Mouse (Mus musculus) thymus, adult 2 months (tissue): ENCODE data around the gene Rbm33. TPM values are rescaled to one million over a fixed set of nuclear protein-coding genes. Genes with fewer than 3 reads are reported as not detected.

Experiments used
- DNase-seq: peaks from one replicate; pipeline ENCODE4 v3.0.0; 2021
- H3K27ac ChIP-seq: fragments of 200-500 bp; 2 replicates; pipeline ENCODE4 v1.5.1; 2012; ENCODE audit warnings: low read length, control low read depth; ENCODE audit not compliant: control insufficient read depth, insufficient read depth
- H3K27me3 ChIP-seq: fragments of 200-500 bp; 2 replicates; pipeline ENCODE4 v1.6.1; 2012; ENCODE audit warnings: mild to moderate bottlenecking, low read length, moderate library complexity, mixed read lengths; ENCODE audit not compliant: control insufficient read depth, insufficient read depth
- H3K36me3 ChIP-seq: fragments of 200-500 bp; 2 replicates; pipeline ENCODE4 v1.6.1; 2012; ENCODE audit warnings: mild to moderate bottlenecking, low read length, moderate library complexity; ENCODE audit not compliant: control insufficient read depth, insufficient read depth
- H3K4me1 ChIP-seq: fragments of 200-500 bp; replicated peaks from 2 replicates; pipeline ENCODE4 v1.6.1; 2012; ENCODE audit warnings: low read length; ENCODE audit not compliant: control insufficient read depth, insufficient read depth
- H3K4me3 ChIP-seq: fragments of 200-500 bp; 2 replicates; pipeline ENCODE4 v1.5.1; 2012; ENCODE audit warnings: mild to moderate bottlenecking, low read length, control low read depth, moderate library complexity; ENCODE audit not compliant: control insufficient read depth, insufficient read depth
- CTCF ChIP-seq: fragments of 200-500 bp; IDR thresholded peaks from 2 replicates; pipeline ENCODE4 v1.5.1; 2012; ENCODE audit warnings: mild to moderate bottlenecking, control low read depth, low read length, moderate library complexity, borderline replicate concordance; ENCODE audit not compliant: control insufficient read depth, poor library complexity, insufficient read depth; ENCODE audit errors: extremely low read depth
- POLR2A ChIP-seq: fragments of 200-500 bp; IDR thresholded peaks from 2 replicates; pipeline ENCODE4 v1.6.1; 2012; ENCODE audit warnings: mild to moderate bottlenecking, low read length, control low read depth, moderate library complexity; ENCODE audit not compliant: control insufficient read depth, poor library complexity, insufficient read depth; ENCODE audit errors: extremely low read depth
- WGBS: fragments of 180-500 bp; shearing (Covaris S2); methylation state at CpG from one replicate; pipeline ENCODE4 v1.1.7; 2018; 5-methylcytosine and 5-hydroxymethylcytosine counted together
- polyA plus RNA-seq: library from polyadenylated mRNA; depleted of rRNA; stranded (reverse); fragments of >200 nt; gene quantifications from 2 replicates; pipeline ENCODE4 v1.2.3, GENCODE M21; 2012

Rbm33 gene
- polyA plus RNA-seq, 1 experiment: 80.9 TPM

DNA sequence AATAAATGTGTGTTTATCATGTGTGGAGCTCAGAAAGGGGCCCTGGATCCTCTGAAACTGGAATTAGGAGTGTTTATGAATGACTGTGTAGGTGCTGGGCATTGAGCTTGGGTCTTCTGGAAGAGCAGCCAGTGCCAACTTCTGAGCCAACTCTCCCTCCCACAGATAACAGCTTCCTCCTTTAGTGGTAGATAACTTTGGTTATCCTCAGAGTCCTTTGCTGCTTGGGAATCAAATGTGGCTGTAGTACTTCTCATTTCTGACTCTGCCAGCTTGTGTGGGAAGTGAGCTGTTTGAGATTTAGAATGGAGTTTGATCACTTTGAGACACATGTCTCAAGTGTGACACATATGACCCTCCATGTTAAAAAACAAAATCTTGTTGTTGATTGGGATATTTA is 38.7 kb downstream of the Rbm33 start:
- Histone ChIP-seq H3K27me3 (no peaks in the 10 kb centered on the region), H3K4me3 (no peak overlapping the region), H3K36me3 (peaks cover 67% of the 10 kb centered on the region), H3K27ac (no peak overlapping the region), H3K4me1 (no peaks in the 10 kb centered on the region)
- TF ChIP-seq POLR2A (no peak), CTCF (no peak)
- DNase-seq: no peak

DNA sequence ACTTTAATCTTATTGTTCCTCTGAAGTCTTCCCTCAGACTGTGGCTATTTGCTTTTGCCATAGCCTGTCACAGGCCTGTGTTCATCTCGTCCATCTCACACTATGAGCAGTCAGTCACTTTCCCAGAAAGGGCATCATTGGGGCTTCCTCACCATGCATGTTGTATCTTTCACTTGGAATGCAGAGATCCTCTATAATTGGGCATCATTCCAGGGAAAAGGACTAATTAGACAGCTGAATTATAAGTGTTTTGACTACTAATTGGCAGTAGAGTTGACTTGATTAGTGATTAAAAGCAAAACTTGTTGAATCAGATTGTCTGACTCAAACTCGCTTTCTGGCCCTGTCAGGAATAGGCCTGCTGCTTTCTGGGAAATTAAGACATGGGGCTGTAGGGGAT is 43.8 kb downstream of the Rbm33 start:
- no peak overlapping the region for H3K27ac ChIP-seq
- no peak for DNase-seq
- H3K36me3 ChIP-seq: peaks cover 83% of the 10 kb centered on the region
- no peak for TF ChIP-seq POLR2A
- no peak for TF ChIP-seq CTCF
- WGBS: 95% methylated on average over 2 of the region's 2 CpGs
- H3K4me3 ChIP-seq: no peak overlapping the region
- no peaks in the 10 kb centered on the region for H3K27me3 ChIP-seq
- H3K4me1 ChIP-seq: no peaks in the 10 kb centered on the region

DNA sequence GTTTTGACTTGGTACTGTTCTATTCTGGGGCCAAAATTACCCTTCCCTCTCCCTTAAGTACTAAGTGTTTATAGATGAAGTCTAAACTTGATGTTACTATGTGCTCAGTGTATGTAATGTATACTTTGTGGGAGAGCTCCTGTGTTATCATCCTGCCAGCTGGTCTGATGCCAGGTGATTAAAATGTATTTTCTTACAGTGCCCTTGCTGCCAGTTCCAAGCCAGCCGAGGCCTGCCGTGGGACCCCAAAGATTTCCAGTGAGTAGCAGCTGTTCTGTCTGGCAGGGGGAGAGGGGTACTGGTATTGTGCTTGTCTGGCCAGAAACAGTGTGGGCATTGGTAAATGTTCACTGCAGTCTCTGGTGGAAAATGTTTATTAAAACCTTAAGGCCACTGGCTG is 51.1 kb downstream of the Rbm33 start:
- WGBS: 94% methylated on average over 2 of the region's 2 CpGs
- Histone ChIP-seq H3K27me3 (no peaks in the 10 kb centered on the region), H3K4me3 (no peak overlapping the region), H3K36me3 (peaks cover 62% of the 10 kb centered on the region), H3K27ac (no peak overlapping the region), H3K4me1 (no peaks in the 10 kb centered on the region)
- no peak for TF ChIP-seq CTCF
- TF ChIP-seq POLR2A: no peak
- DNase-seq: no peak

DNA sequence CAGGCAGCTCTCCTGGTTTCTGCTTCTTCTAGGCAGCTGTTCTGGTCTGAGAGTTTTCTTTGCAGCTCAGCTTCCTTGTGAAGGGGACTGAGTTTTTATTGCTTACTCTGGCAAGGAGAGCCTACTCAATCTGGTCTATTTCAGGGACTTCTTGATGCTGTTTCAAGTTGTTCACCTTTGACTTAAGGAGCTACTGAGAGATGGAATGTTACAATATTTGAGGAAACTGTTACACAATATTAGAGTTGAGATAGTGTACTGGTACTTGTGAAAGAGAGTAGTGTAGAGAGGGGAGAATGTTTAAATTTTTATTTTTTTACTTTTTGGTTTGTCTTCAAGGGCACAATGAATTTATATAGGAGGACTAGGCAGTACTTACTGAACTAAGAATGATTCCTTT is 53.9 kb downstream of the Rbm33 start:
- Histone ChIP-seq H3K36me3 (peaks cover 45% of the 10 kb centered on the region), H3K27me3 (no peaks in the 10 kb centered on the region), H3K4me1 (no peaks in the 10 kb centered on the region), H3K27ac (no peak overlapping the region), H3K4me3 (no peak overlapping the region)
- DNase-seq: no peak
- no peak for TF ChIP-seq CTCF
- no peak for TF ChIP-seq POLR2A

DNA sequence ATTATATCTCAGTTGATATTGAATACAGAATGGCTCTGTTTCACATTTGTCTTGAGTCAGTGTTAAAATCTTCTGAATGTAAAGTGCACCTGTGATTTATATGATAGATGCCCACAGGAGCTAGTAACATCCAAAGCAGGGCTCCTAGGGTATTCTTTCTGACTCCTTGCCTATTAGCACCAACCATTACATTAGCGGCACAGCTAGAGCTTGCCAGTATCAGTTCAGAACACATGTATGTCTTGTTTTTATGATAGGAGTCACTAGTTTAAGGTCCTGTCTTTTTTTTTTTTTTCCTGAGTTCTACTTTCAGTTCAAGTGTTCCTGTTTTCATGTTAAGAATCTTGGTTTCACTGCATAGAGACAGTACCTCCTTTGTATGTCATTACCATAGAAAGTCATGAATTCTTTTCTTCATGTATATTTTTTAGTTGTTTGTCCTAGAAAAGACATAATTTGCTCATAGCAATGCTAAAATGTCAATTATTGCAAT is 55.3 kb downstream of the Rbm33 start:
- H3K36me3 ChIP-seq: peaks cover 40% of the 10 kb centered on the region
- H3K27me3 ChIP-seq: no peaks in the 10 kb centered on the region
- no peaks in the 10 kb centered on the region for H3K4me1 ChIP-seq
- DNase-seq: no peak
- WGBS: 97% methylated on average over 1 of the region's 1 CpGs
- no peak for TF ChIP-seq CTCF
- TF ChIP-seq POLR2A: no peak
- no peak overlapping the region for H3K4me3 ChIP-seq
- no peak overlapping the region for H3K27ac ChIP-seq

DNA sequence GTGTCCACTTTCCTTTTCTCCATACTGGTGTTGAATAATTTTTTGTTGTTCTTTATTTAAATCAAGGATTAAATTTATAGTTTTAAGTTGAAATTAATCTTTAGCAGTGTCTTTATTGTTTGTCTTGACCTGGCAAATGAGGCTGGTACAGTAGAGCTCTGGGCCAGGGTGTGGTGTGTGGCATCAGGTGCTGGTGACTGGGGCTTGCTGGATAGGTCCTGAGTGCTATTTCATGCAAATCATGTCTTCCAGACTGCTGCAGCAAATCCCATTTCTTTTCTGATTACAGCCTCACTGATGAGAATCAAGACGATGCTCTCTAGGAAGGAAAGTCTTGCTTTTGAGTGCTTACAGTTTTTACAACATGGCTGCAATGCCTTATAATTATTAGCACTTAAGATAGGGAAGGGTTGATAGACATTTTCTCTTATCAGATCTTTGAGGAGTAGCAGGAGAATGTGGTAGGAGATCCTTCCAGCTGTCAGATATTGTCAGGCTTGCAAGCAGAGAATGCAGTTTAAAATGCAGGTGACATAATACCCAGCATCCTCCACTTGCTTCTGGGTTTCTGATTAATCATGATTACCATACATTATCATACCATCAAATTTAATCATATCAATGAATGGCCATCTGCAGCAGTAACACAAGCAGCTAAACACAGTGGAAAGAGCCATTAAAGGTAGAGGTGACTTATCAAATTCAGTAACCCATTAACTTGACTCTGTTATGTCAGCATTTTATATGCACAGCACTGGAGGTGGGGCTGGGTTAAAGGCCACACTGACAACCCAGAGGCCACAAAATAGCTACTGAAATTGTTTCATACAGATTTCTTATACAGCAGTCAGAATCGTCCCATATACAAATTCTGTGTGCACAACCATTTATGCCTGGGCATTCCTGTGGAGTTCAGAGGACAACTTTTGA is 56.8 kb downstream of the Rbm33 start:
- no peak for TF ChIP-seq CTCF
- no peak for TF ChIP-seq POLR2A
- peaks cover 36% of the 10 kb centered on the region for H3K36me3 ChIP-seq
- no peaks in the 10 kb centered on the region for H3K27me3 ChIP-seq
- 97% methylated on average over 2 of the region's 2 CpGs for WGBS
- H3K4me3 ChIP-seq: no peak overlapping the region
- no peak overlapping the region for H3K27ac ChIP-seq
- no peak for DNase-seq
- H3K4me1 ChIP-seq: no peaks in the 10 kb centered on the region
